Mouse (Mus musculus) thymus, postnatal 36 days (tissue): ENCODE measurements around the gene Cavin1.
A peak's percentile ranks its signal among the peaks of the same experiment; 100 is the strongest.
"Not testable (repeated sequence)": the region's sequence is repeated elsewhere in the genome, so short reads cannot be mapped to it uniquely, and the experiment has no call there.

ENCODE experiments used
- DNase-seq, 2 experiments: peaks; one replicate each; pipeline ENCODE4 v3.0.0; 2022; ENCODE audit warnings: mixed read lengths in 2 of 2

Cavin1 gene

GRCm38 (mm10) chr11:100970557-100970937 is at the start of gene Cavin1:
Cavin1 (minus strand) TSS chr11:100970887.
- peak in 1 of 2 experiments; percentile 26 for DNase-seq

DNA sequence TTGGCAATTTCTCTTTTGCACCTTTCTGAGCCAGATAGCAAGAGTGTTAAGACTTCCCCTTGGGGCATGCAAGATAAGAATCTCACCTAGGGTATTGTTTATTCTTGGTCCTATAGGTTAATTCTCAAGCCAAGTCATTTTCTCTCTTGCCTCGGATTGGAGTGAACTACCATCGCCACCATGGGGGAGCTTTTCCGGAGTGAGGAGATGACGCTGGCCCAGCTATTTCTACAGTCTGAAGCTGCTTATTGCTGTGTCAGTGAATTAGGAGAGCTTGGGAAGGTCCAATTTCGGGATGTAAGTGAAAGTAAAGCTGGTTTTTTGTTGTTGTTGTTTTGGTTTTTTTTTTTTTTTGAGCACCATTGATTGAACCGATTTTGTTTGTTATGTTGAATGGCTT is 41.0 kb upstream of the Cavin1 start:
- no peak for DNase-seq

DNA sequence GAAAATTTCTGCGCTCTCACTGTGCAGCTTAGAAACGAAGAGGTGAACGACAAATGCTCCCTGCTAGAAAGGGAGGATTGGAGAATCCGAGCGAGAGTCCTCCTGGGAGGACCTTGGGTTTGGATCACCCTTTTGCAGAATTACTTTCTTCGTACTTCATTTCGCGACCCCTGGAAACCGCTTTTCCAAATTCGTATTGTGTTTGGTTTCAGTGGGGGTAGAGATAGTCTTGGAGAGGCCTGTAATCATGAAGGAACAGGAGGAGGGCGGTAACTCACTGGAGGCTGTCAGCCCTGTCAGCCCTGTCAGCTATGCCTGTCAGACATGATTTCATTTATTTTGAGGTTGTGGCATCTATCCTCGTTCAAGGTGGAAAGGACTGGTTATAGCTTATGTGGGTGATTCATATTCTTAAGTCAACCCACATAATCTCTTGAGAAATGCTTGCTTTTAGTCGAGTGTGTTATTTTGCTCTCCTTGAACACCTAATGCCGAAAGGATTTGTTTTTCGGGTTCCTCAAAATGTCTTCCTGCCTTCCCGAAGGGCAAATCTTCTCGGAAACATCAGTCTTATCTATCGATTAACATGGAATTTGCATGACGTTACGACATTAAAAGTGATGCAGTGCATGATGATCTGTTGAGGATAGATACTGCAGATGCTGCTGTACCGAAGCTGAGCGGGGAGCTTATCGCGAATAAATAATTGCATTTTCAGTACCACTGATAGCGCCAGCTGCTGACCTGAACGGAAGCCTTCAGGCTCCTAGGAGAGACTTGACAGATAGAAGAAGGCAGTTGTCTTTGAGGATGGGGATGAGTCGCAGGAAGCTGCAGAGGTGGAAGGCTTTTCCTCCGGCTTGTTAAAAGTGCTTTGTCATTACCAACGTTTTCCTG is 39.4 kb upstream of the Cavin1 start:
- no peak for DNase-seq

- DNase-seq: peak; percentile 96
These were observed 38.6 kb upstream of the Cavin1 start, which contains the start of gene Atp6v0a1 for GRCm38 (mm10) chr11:101009046-101009887. Atp6v0a1 (plus strand) TSS chr11:101009452.

GRCm38 (mm10) chr11:101008206-101009045 is 37.7 kb upstream of the Cavin1 start:
- DNase-seq: peak; percentile 7 to 17

GRCm38 (mm10) chr11:101003025-101003685 is 32.5 kb upstream of the Cavin1 start:
- no peak for DNase-seq

DNA sequence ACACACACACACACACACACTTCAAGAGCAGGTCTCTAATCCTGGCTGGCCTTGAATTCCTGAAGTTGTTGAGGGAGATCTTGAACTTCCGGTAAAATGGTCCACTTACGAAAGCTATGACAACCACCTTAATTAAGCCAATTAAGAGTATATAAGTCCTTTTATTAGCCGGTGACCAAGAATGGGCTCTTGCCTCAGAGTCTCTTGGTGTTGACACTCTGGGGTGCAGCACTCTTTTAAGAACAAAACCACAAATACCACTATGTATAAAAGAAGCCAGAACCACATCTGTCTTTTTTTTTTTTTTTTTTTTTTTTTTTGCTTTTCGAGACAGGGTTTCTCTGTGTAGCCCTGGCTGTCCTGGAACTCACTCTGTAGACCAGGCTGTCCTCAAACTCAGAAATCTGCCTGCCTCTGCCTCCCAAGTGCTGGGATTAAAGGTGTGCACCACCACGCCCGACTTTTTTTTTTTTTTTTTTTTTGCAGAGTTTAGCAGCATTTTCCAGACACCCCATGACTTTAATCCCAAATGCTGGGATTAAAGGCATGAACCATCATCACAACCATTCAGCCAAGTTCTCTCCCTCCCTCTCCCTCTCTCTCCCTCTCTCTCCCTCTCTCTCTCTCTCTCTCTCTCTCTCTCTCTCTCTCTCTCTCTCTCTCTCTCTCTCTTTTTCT is 31.3 kb upstream of the Cavin1 start:
- DNase-seq: not testable (repeated sequence)

- no peak for DNase-seq
These were observed 28.6 kb upstream of the Cavin1 start for GRCm38 (mm10) chr11:100999254-100999653.

DNA sequence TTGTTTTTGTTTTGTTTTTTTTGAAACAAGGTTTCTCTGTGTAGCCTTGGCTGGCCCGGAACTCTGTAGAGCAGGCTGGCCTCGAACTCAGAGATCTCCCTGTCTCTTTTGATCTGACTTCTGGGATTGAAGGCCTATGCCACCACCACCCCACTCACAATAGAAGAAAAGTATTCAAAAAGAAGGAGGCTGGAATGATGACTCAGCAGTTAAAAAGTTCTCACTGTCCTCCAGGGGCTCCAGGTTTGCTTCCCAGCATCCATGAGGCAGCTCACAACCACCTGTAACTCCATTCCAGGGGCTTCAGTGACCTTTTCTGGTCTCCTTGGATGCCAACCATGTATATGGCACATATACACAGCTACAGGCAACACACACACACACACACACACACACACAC is 28.1 kb upstream of the Cavin1 start:
- DNase-seq: no peak

- no peak for DNase-seq
These were observed 25.8 kb upstream of the Cavin1 start for GRCm38 (mm10) chr11:100996501-100996900.

GRCm38 (mm10) chr11:100994655-100995054 is 24.0 kb upstream of the Cavin1 start:
- DNase-seq: no peak

DNA sequence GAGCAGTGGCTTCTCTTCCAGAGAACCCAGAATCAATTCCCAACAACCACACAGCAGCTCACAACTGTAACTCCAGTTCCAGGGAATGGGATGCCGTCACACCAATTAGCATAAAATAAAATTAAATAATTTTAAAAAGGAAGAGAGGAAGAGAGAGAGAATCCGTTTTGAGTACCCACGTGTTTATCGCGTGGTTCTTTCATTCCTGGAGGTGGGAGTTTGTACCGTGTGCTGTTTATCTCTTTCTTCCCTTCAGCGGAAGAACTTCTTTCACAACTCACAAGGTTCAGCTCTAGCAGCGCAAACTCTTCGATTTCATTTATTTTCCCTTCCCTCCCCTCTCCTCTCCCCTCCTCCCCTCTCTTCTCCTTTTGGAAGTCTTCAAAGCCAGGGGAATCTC is 23.5 kb upstream of the Cavin1 start:
- DNase-seq: no peak

DNA sequence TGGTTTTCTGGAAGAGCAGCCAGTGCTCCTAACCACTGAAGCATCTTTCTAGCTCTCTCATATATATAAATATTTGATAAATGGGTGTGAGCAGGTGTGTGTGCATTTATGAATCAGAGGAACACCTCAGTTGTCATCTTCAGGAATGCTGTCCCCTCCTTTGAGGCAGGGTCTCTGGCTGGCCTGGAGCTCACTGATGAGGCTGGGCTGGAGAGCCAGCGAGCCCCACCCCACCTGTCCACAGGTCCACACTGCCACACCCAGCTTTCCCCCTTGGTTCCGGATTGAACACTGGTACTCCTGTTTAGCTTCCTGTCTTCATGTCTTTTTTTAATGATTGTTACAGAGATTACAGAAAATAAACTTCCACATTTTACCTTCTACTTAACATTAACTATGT is 22.8 kb upstream of the Cavin1 start:
- DNase-seq: no peak

DNA sequence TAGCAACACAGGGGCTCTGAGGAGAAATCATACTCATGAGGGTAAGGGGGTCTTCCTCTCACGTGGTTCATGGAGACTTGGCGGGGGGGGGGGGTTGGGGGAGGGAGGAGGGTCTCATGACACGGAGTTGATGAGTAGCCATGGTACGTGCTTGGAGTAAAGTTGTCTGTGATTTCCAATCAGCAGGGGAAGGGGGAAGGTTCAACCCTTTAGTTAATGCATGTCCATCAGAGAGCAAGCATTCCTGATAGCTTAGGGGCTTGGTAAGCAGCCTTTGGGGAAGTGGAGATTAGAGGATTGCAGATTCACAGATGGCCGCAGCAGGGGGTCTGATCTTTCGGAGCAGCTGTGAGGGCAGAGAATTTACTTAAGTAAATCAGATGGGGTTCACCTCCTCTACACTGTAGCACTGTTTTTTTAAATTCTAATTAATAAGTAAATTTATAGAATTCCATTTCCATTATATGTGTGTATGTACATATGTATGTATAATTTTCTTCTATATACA is 20.4 kb upstream of the Cavin1 start:
- no peak for DNase-seq

GRCm38 (mm10) chr11:100989666-100990065 is 19.0 kb upstream of the Cavin1 start:
- no peak for DNase-seq

DNA sequence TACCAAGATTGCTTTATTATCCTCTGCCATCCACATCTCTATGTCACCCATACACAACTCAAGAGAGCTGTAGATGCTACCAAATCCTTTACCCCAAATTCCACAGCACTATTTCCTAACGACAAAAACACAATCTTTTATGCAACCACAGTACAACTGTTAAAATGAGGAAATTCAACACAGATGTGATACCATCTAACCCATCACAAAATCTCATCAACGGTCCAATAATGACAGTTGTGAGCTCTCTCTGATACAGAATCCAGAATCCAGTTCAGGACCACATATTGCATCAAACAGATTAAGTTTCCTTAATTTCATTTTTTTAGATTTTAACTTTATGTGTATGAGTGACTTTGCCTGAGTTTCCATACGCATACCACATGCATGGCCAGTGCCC is 18.0 kb upstream of the Cavin1 start:
- DNase-seq: no peak

- DNase-seq: peak; percentile 20 to 30
These were observed 14.9 kb upstream of the Cavin1 start for GRCm38 (mm10) chr11:100985607-100986006.

GRCm38 (mm10) chr11:100983778-100984131 is 13.1 kb upstream of the Cavin1 start:
- no peak for DNase-seq

DNA sequence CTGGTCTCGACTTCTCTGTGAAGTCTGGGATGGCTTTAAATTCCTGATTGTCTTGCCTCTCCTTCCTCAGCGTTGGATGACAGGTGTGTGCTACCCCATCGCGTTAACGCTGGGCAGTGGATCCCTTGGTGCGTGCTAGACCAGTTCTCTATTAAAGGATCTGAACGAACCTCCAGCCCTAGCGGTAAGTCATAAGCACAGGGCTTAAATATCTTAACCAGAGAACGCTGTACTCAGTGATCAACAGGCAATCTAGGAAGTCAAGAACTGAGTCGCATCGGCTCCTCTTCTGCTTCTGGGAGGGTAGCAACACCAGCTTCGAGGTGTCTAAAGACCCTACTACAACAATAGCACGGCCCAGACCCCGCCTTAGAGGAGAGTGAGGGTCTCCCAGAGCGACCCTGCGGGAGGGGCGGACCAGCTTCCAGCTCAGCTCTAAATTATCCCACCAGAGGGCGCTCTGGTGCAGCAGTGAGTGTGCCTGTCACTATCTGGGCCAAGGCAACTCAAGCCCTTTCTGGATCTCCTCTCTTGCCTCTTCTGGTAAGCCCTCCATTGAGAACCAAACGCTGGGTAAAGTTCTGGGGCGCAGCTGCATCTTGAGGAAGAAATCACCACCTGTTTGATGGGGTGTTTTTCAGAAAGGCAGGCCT is 12.6 kb upstream of the Cavin1 start:
- DNase-seq: peak; percentile 78 to 81

DNA sequence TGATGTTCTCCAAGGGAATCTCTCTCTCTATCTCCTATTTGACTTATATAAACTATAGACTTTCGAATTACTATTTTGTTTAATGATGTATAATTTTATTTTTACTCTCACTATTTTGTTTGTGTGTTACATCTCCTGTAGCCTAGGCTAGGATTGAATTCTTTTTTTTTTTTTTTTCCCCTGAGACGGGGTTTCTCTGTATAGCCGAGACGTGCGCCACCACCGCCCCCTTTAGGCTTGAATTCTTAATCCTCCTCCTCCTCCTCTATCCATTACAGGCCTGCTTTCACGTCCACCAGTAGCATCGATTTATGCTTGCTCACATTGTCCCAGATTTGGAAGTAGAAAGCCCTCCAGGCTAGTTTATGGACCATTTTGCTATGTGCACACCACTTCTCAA is 11.4 kb upstream of the Cavin1 start:
- DNase-seq: no peak

DNA sequence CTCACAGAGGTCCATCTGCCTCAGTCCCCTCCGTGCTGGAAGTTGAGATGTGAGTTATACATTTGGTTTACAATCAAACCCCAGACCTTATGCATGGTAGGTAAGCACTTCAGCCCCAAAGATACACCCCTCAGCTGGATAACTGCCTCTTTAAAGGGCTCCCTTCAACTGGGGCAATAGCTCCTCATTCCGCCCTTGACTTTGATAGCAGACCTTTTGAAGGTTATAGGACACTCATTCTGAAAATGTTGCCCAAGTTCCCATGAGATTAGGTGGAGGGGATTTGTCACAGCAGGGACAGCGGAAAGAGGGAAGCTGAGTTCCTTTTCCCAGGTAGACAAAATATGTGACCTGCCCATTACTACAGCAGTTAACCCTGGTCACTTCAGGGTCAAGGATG is 10.5 kb upstream of the Cavin1 start:
- no peak for DNase-seq
